Mouse (Mus musculus) liver, embryonic 14.5 days (tissue): ENCODE results near the gene Hist1h3g.

Source experiments
- CTCF ChIP-seq: IDR thresholded peaks from 2 replicates; pipeline ENCODE4 v1.5.1; 2016; ENCODE audit warnings: antibody characterized with exemption, low read depth, control low read depth
- EP300 ChIP-seq: IDR thresholded peaks from 2 replicates; pipeline ENCODE4 v1.6.1; 2016; ENCODE audit warnings: antibody characterized with exemption, low read depth

GRCm38 (mm10) chr13:23543965-23544786 is 9.0 kb downstream of the Hist1h3g start, which contains the start of gene Hist1h3f:
- TF ChIP-seq CTCF (no peak; the same call in 1 of the 2 replicates), EP300 (peak; percentile 77)
